Mouse (Mus musculus) lung, embryonic 14.5 days (tissue): Measurements from ENCODE around the gene Mfsd4a. TPM values are rescaled to one million over a fixed set of nuclear protein-coding genes. Genes with fewer than 3 reads are reported as not detected.
A peak's percentile ranks its signal among the peaks of the same experiment; 100 is the strongest.

Experiments used
- ATAC-seq: fragments of 200-750 bp; cut with Nextera tagmentation; 2 replicates; pipeline ENCODE4 v1.8.0; 2017; ENCODE audit warnings: mild to moderate bottlenecking, moderate TSS enrichment, moderate library complexity; ENCODE audit not compliant: insufficient read depth
- DNase-seq: peaks from one replicate; pipeline ENCODE4 v3.0.0-alpha.2; 2015
- H3K27ac ChIP-seq: fragments of 300-500 bp; sonication (generic); 2 replicates; pipeline ENCODE4 v1.5.1; 2014; ENCODE audit warnings: low read depth, mild to moderate bottlenecking, moderate library complexity
- H3K27me3 ChIP-seq: fragments of 300-500 bp; sonication (generic); 2 replicates; pipeline ENCODE4 v1.6.1; 2014; ENCODE audit warnings: low read length, control low read depth; ENCODE audit not compliant: insufficient read depth
- H3K36me3 ChIP-seq: fragments of 300-500 bp; sonication (generic); 2 replicates; pipeline ENCODE4 v1.6.1; 2014; ENCODE audit warnings: control low read depth; ENCODE audit not compliant: insufficient read depth
- H3K4me1 ChIP-seq: fragments of 300-500 bp; sonication (generic); 2 replicates; pipeline ENCODE4 v1.6.1; 2014; ENCODE audit warnings: antibody characterized with exemption, control low read depth; ENCODE audit not compliant: insufficient read depth
- H3K4me2 ChIP-seq: fragments of 300-500 bp; sonication (generic); 2 replicates; pipeline ENCODE4 v1.6.1; 2014; ENCODE audit warnings: mild to moderate bottlenecking
- H3K4me3 ChIP-seq: fragments of 300-500 bp; sonication (generic); 2 replicates; pipeline ENCODE4 v1.5.1; 2014; ENCODE audit warnings: low read depth, low read length
- H3K9ac ChIP-seq: fragments of 300-500 bp; sonication (generic); 2 replicates; pipeline ENCODE4 v1.6.1; 2014
- H3K9me3 ChIP-seq: fragments of 300-500 bp; sonication (generic); 2 replicates; pipeline ENCODE4 v1.6.1; 2016; ENCODE audit warnings: low read depth, low read length, control low read depth
- CTCF ChIP-seq: IDR thresholded peaks from 2 replicates; pipeline ENCODE4 v1.5.1; 2016; ENCODE audit warnings: antibody characterized with exemption, low read depth
- WGBS: fragments of 180-500 bp; shearing (Covaris S2); extraction: QIAGEN DNeasy Blood & Tissue Kit; methylation state at CpG from one replicate; pipeline ENCODE4 v1.1.7; 2014; 5-methylcytosine and 5-hydroxymethylcytosine counted together
- polyA plus RNA-seq: library from polyadenylated mRNA; unstranded; fragments of >200 nt; fragmentation: Nextera tagmentation; extraction: Ambion mirVana; gene quantifications from 2 replicates; pipeline ENCODE4 v1.2.1, GENCODE M21; 2014

The Mfsd4a gene
- polyA plus RNA-seq, 1 experiment from 2014 or later, result 23.8 TPM

- 59% methylated on average over 6 of the region's 6 CpGs for WGBS
- ATAC-seq (no peak), DNase-seq (peak; percentile 16)
- Histone ChIP-seq H3K4me3 (no peak overlapping the region), H3K9me3 (no peaks in the 10 kb centered on the region), H3K4me2 (no peak overlapping the region), H3K4me1 (no peaks in the 10 kb centered on the region), H3K27me3 (no peaks in the 10 kb centered on the region), H3K9ac (no peak overlapping the region), H3K27ac (no peak overlapping the region), H3K36me3 (no peaks in the 10 kb centered on the region)
- TF ChIP-seq CTCF, result no peak
Observed at GRCm38 (mm10) chr1:132101953-132102697, 34.3 kb upstream of the Mfsd4a start.

- no peak for TF ChIP-seq CTCF
- DNase-seq (no peak), ATAC-seq (no peak)
- H3K4me2 ChIP-seq, result no peak overlapping the region
- no peak overlapping the region for H3K9ac ChIP-seq
- no peaks in the 10 kb centered on the region for H3K36me3 ChIP-seq
- no peak overlapping the region for H3K4me3 ChIP-seq
- 72% methylated on average over 4 of the region's 4 CpGs for WGBS
- no peaks in the 10 kb centered on the region for H3K4me1 ChIP-seq
- H3K9me3 ChIP-seq, result no peaks in the 10 kb centered on the region
- no peak overlapping the region for H3K27ac ChIP-seq
- H3K27me3 ChIP-seq, result no peaks in the 10 kb centered on the region
Observed at GRCm38 (mm10) chr1:132099775-132100174, 31.9 kb upstream of the Mfsd4a start.

- H3K4me2 ChIP-seq, result no peak overlapping the region
- no peaks in the 10 kb centered on the region for H3K9me3 ChIP-seq
- WGBS, result 66% methylated on average over 4 of the region's 4 CpGs
- no peak overlapping the region for H3K4me3 ChIP-seq
- no peak for DNase-seq
- no peak overlapping the region for H3K27ac ChIP-seq
- TF ChIP-seq CTCF, result no peak
- ATAC-seq, result no peak
- H3K27me3 ChIP-seq, result no peaks in the 10 kb centered on the region
- no peaks in the 10 kb centered on the region for H3K4me1 ChIP-seq
- H3K36me3 ChIP-seq, result no peaks in the 10 kb centered on the region
- H3K9ac ChIP-seq, result no peak overlapping the region
Observed at GRCm38 (mm10) chr1:132099016-132099415, 31.2 kb upstream of the Mfsd4a start.

GRCm38 (mm10) chr1:132098076-132098475, 30.2 kb upstream of the Mfsd4a start:
- no peak overlapping the region for H3K4me3 ChIP-seq
- ATAC-seq (no peak), DNase-seq (no peak)
- 65% methylated on average over 1 of the region's 1 CpGs for WGBS
- no peak overlapping the region for H3K27ac ChIP-seq
- no peaks in the 10 kb centered on the region for H3K36me3 ChIP-seq
- H3K9me3 ChIP-seq, result no peaks in the 10 kb centered on the region
- H3K9ac ChIP-seq, result no peak overlapping the region
- H3K27me3 ChIP-seq, result no peaks in the 10 kb centered on the region
- no peaks in the 10 kb centered on the region for H3K4me1 ChIP-seq
- H3K4me2 ChIP-seq, result no peak overlapping the region
- no peak for TF ChIP-seq CTCF

- no peak for TF ChIP-seq CTCF
- Histone ChIP-seq H3K36me3 (no peaks in the 10 kb centered on the region), H3K4me3 (no peak overlapping the region), H3K27ac (no peak overlapping the region), H3K4me2 (no peak overlapping the region), H3K9ac (no peak overlapping the region), H3K27me3 (no peaks in the 10 kb centered on the region), H3K4me1 (no peaks in the 10 kb centered on the region), H3K9me3 (no peaks in the 10 kb centered on the region)
- DNase-seq (peak; percentile 55), ATAC-seq (peak; percentile 49; the same call in 1 of the 2 replicates)
- 61% methylated on average over 11 of the region's 11 CpGs for WGBS
Observed at GRCm38 (mm10) chr1:132095356-132096004, 27.6 kb upstream of the Mfsd4a start.

GRCm38 (mm10) chr1:132093269-132093668, 25.4 kb upstream of the Mfsd4a start:
- DNase-seq, result no peak
- no peak for TF ChIP-seq CTCF
- H3K9me3 ChIP-seq, result no peaks in the 10 kb centered on the region
- H3K9ac ChIP-seq, result no peak overlapping the region
- H3K27me3 ChIP-seq, result no peaks in the 10 kb centered on the region
- WGBS, result 95% methylated on average over 4 of the region's 4 CpGs
- no peaks in the 10 kb centered on the region for H3K36me3 ChIP-seq
- H3K4me3 ChIP-seq, result no peak overlapping the region
- no peak overlapping the region for H3K4me2 ChIP-seq
- H3K27ac ChIP-seq, result no peak overlapping the region
- no peak for ATAC-seq
- H3K4me1 ChIP-seq, result no peaks in the 10 kb centered on the region

- Histone ChIP-seq H3K4me3 (no peak overlapping the region), H3K4me1 (no peaks in the 10 kb centered on the region), H3K4me2 (no peak overlapping the region), H3K9ac (no peak overlapping the region), H3K36me3 (no peaks in the 10 kb centered on the region), H3K27ac (no peak overlapping the region), H3K9me3 (no peaks in the 10 kb centered on the region), H3K27me3 (no peaks in the 10 kb centered on the region)
- TF ChIP-seq CTCF, result no peak
- DNase-seq (no peak), ATAC-seq (no peak)
- 75% methylated on average over 4 of the region's 4 CpGs for WGBS
Observed at GRCm38 (mm10) chr1:132090266-132090665, 22.4 kb upstream of the Mfsd4a start.
